Mouse (Mus musculus): ENCODE results near the gene Tmbim1.
A peak's percentile ranks its signal among the peaks of the same experiment; 100 is the strongest.

Tmbim1 gene

GRCm38 (mm10) chr1:74280591-74281325, 24.7 kb downstream of the Tmbim1 start:
- DNase-seq (ENCODE audit: extremely low read depth, insufficient read length, low spot score) = no peak

GRCm38 (mm10) chr1:74278988-74279387, 26.4 kb downstream of the Tmbim1 start:
- DNase-seq (ENCODE audit: extremely low read depth, insufficient read length, low spot score) = no peak

- no peak for DNase-seq (ENCODE audit: extremely low read depth, insufficient read length, low spot score)
These were observed 26.9 kb downstream of the Tmbim1 start, which contains the start of gene Gpbar1 for GRCm38 (mm10) chr1:74278538-74278937. TSS of gene Gpbar1 (plus strand) at chr1:74278550.

- DNase-seq (ENCODE audit: extremely low read depth, insufficient read length, low spot score) = peak; percentile 54
These were observed 27.4 kb downstream of the Tmbim1 start for GRCm38 (mm10) chr1:74277883-74278537.

GRCm38 (mm10) chr1:74277041-74277440, 28.4 kb downstream of the Tmbim1 start:
- no peak for DNase-seq (ENCODE audit: extremely low read depth, insufficient read length, low spot score)

- DNase-seq (ENCODE audit: extremely low read depth, insufficient read length, low spot score) = no peak
These were observed 30.4 kb downstream of the Tmbim1 start for GRCm38 (mm10) chr1:74275015-74275414.

GRCm38 (mm10) chr1:74271659-74272058, 33.8 kb downstream of the Tmbim1 start:
- no peak for DNase-seq (ENCODE audit: extremely low read depth, insufficient read length, low spot score)

- no peak for DNase-seq (ENCODE audit: extremely low read depth, insufficient read length, low spot score)
These were observed 36.7 kb downstream of the Tmbim1 start for GRCm38 (mm10) chr1:74268750-74269149.

- DNase-seq (ENCODE audit: extremely low read depth, insufficient read length, low spot score) = no peak
These were observed 42.9 kb downstream of the Tmbim1 start for GRCm38 (mm10) chr1:74262510-74262909.

- DNase-seq (ENCODE audit: extremely low read depth, insufficient read length, low spot score) = no peak
These were observed 48.6 kb downstream of the Tmbim1 start for GRCm38 (mm10) chr1:74256782-74257181.

GRCm38 (mm10) chr1:74255704-74256345, 49.6 kb downstream of the Tmbim1 start:
- DNase-seq (ENCODE audit: extremely low read depth, insufficient read length, low spot score) = no peak

GRCm38 (mm10) chr1:74250096-74250495, 55.3 kb downstream of the Tmbim1 start:
- DNase-seq (ENCODE audit: extremely low read depth, insufficient read length, low spot score) = no peak

GRCm38 (mm10) chr1:74249331-74249980, 56.0 kb downstream of the Tmbim1 start:
- DNase-seq (ENCODE audit: extremely low read depth, insufficient read length, low spot score) = no peak

- DNase-seq (ENCODE audit: extremely low read depth, insufficient read length, low spot score) = peak; percentile 56
These were observed 56.6 kb downstream of the Tmbim1 start for GRCm38 (mm10) chr1:74248799-74249198.

GRCm38 (mm10) chr1:74245525-74245924, 59.9 kb downstream of the Tmbim1 start:
- no peak for DNase-seq (ENCODE audit: extremely low read depth, insufficient read length, low spot score)

GRCm38 (mm10) chr1:74240832-74241231, 64.6 kb downstream of the Tmbim1 start:
- no peak for DNase-seq (ENCODE audit: extremely low read depth, insufficient read length, low spot score)

- no peak for DNase-seq (ENCODE audit: extremely low read depth, insufficient read length, low spot score)
These were observed 65.1 kb downstream of the Tmbim1 start for GRCm38 (mm10) chr1:74240311-74240710.

GRCm38 (mm10) chr1:74239618-74240017, 65.8 kb downstream of the Tmbim1 start:
- no peak for DNase-seq (ENCODE audit: extremely low read depth, insufficient read length, low spot score)

GRCm38 (mm10) chr1:74239162-74239561, 66.3 kb downstream of the Tmbim1 start:
- DNase-seq (ENCODE audit: extremely low read depth, insufficient read length, low spot score) = no peak

Measured in 3134 (cell line).